Mouse (Mus musculus): ENCODE measurements at regions not wholly inside any gene's neighbourhood (a gene's known extent, or its start where the extent isn't known, plus 50 kb on each side); places are given as distances from the start of the nearest gene placed in this dataset.

DNA sequence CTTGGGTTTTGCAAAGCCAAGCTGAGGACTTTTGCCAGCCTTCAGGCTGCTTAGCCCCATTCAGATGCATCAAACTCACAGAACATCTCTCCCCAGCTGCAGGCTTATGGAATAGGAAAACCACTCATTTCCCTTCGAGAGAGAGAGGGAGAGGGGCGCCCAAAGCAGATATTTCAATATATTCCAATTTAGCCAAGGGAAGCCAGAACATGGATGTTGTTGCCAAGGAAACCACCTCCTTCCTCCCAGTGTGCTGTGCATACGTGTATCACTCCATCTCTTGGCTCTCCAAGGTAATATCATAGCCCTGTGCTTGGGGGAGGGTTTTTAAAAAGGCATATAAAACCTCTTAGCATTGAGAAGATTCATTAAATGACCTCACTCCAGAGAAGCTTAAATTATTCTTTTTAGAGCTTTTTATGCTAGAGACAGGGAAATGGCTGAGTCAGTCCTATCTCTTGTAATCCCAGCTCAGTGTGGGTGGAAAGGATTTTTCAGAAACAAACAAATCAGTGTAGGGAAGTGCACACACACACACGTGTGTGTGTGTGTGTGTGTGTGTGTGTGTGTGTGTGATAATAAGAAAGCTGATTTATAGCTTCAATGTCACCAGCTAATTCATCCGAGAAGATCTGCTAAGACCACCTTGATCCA, 245.1 kb downstream of the Rps24 start:
- no peak for DNase-seq

DNA sequence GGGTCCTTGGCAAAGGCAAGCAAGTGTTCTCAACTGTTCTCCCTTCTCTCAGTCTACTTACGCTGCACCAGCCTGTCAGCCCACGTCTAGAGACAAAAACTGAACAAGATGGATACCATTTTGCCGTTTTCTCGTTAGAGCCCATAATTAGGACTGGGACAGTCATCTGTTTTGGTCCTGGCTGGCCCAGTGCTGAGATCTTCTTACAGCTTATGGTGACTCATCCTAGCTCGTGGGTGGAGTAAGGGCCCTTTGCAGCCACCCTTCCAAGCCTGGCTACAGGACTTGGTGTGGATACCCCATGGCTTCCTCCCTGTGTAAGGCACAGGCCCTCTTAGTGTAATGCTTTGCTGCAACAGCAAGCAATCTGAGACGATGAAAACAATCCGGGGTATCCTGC, 246.4 kb downstream of the Rps24 start:
- no peak for DNase-seq

DNA sequence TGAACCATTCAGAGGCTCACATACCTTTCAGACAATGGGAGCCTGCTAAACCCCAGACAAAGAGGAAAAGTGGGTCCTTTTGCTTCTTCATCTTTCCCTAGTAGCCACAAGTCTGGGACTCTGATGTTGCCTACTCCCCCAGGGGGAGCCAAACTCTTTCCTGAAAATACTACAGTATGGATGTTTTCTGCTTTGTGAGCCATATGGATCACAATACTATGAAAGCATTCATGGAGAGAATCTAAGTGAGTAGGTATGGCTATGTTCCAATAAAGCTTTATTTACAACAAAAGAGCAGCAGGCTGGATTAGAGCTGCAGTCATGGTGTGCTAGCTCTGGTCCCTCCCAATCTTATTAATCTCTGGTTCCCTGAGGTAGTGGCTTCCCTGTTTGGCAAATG, 251.9 kb downstream of the Rps24 start:
- DNase-seq: no peak

DNA sequence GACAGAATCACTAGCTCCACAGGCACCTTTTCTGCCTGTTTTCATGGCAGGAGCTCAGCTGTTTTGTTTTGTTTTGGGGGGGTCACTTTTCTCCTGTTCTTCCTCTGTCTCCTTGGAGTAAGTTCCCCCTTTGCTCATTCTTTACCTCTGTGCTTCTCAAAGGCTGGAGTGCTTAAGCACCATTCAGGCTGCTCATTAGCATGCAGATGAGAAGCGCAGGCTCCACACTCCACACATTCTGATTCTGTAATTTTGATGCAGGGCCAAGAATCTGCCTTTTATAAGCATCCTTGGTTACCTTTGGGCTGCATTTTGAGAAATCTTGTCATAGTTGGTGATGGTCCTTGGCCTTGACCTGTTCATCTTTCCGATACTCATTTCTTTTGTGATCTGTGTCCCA, 257.5 kb downstream of the Rps24 start:
- no peak for DNase-seq

DNA sequence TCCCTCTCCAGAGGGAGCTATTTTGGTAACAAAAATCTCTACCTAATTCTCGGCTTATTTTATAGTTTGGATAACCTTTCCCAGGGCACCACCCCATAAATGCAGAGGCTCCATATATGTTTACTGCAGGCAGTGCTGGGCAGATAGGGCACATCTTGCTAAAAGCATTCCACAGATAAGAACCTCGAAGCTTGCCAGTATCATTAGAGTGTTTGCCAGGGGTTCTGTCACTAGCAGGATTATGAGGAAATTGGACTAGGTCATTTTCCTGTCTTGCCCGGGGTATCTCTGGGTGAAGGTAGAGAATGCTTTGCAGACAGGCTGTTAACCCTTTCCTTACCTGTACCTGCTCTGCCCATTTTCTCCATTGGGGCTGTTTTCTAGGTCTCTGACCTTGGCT, 258.8 kb downstream of the Rps24 start:
- no peak for DNase-seq

DNA sequence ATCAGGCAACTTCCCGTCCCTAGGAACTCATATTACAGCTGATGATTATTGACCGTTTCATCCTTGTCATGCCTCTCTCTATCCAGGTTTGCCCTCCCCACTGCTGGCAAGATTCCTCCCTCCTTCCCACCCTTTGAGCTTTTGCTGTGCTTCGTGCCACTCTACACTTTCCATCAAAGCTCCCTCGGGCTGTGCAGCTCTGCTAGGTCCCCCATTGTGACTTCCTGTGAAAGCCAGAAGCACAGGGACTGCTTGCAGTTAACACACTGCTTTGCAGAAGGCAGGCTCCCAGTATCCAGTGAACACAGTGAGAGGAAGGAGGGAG, 260.5 kb downstream of the Rps24 start:
- DNase-seq: no peak

DNA sequence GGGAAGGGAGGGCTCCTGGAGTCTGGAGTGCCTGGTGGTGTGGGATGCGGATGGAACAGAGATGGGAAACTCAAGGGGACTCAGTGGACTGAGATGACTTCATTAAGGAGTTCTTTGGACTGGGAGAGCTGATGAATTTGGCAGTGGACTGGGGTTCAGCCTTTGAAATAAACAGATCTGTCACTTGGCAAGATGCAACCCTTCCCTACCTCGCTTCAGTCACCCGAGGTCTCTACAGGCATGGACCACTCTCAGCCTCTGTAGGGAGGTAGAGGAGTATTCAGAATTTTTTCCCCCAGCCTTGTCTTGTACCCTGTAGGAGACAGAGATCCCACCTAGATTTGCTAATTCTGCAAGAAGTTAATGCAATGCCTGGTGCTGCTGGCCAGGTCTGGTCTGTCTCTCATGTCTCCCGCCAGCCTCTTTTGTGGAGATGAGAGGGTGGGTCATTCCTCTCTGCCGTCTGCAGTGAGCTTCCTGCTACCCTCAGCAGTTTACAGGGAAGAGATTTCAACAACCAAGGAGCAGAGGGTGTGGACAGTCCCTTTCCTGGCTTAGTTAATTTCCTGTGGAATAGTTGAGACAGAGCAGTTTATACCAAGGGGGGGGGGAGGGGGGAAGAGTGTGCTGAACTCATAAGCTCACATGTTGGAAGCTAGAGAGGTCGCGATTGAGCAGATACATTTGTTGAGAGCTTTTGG, 261.0 kb downstream of the Rps24 start:
- DNase-seq: no peak

DNA sequence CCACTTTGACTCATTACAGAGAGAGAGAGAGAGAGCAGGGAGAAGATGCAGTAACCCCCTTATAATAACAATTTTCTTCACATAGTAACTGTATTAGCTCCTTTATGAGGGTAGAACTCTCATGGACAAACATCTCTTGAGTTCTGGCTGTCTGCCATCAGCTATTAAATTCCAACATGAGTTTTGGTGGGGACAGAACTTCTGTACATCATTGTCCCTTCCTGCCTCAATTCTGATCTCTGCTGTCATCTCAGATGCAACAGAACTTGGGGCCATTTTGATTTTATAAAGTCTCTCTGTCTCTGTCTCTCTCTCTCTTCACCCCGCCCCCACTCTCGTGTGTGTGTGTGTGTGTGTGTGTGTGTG, 261.6 kb downstream of the Rps24 start:
- no peak for DNase-seq

DNA sequence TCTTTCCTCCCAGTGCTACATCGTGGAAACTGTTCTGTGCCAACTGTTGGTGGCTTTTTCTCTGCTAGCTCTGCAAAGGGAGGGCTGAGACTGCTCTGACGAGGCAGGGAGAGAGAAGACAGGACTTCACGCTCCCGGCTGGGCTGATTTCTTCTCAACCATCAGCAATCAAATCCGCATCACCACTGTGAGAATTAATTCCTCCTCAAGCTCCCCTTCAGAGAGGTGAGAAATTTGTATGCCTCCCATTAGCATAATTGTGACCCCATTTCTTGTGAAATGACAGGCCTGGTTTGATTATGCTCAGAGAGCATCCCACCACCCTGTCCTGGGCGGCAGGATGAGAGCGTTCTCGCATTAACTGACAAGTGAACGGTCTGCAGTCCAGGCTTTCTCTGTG, 262.4 kb downstream of the Rps24 start:
- no peak for DNase-seq

DNA sequence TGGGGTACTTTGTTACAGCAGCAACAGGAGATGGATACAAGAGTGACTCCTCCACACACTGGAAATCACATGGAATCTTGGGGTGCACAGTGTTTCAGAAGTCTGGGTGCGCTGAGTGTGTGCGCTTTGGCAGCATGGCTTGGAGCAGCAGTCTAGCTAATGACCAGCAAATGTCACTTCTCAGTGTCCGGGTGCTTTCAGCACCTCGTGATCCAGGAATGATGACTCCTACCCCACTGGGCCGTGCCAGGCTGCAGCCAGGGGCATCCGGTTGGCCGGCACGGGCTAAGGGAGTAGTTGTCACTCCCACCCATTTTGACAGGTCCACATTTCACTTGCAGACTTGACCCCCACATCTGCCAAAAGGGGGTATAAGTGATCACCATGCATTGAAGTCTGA, 264.3 kb downstream of the Rps24 start:
- no peak for DNase-seq

DNA sequence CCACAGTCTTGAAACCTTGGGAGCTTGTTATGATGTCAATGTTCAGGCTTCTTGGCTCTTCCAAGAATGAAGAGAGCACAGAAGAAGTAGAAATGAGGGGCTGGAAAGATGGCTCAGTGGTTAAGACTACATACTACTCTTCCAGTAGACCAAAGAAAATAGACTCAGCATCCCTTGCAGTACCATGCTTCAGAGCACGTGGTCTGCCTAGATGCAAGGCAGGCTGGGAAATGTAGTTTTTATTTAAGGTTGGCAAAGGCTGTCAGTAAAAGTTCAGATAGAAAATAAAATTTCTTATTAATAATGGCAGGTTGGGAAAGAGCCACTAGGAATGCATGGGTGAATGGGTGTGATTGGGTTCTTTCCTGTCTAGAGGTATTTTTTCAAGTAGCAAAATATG, 267.8 kb downstream of the Rps24 start:
- no peak for DNase-seq

DNA sequence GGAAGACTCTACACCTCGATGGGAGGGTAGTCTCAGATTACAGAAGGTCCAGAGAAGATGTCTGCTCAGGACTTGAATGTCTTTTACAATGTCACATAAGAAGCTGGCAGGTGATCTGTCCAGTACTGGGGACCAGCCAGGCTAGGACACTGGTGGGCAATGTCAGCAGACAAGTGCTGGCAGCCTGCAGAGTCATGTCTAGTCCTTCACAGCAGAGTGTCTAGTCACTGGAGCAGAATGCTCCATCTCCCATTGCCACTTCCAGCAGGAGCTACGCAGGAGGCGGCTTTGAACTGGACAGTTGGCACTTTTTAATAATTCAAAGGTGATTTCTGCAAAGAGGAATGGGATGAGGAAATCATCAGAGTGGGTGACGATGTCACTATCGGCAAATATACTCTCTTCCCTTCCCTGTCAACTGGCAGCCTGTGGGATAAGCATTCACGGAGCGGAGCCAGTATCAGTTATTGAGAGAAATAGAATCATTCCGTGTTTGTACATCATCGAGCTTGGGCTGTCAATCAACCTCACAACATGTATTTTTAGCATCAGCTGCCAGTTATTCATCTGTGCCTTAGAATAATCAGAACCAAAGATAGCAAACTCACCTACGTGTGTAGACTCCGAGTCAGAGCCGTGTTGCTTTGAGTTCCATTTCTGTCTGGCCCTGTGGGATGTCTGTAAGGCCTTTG, 268.6 kb downstream of the Rps24 start:
- DNase-seq: no peak

DNA sequence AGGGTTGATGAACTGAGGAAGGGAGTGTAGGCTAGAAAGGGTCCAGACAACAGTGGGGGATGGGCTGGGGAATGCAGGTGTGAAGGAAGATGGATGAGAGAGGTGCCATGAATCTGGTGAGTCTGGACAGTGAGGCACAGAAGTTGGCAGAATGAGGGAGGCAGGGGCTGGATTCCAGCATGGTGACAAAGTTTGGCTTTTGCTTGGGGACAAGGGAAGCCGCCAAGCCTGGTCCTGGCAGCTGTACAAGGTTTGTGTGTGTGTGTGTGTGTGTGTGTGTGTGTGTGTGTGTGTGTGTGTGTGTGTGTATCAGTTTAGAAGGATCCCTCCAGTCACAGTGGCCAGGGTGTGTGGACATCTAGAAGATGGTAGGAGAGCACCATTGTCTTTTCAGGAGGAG, 270.4 kb downstream of the Rps24 start:
- DNase-seq: no peak

DNA sequence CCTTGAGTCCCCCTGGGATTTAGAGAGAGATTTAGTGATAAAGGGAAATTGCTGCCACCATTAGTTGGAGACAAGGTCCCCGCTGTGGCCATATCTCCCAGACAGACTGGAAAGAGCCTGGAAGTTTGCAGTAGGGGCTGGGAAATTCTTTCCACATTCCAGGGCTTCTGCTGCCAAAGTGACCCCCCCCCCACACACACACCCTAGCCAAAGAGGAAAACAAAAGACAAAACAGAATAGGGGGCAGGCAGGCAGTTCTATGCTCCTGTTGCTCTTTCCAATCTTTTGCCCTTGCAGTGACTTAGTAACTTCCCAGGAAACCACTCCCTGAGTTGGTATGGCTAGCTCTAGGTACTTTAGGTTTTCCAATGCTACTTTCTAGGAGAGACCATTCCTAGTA, 270.9 kb downstream of the Rps24 start:
- DNase-seq: no peak

DNA sequence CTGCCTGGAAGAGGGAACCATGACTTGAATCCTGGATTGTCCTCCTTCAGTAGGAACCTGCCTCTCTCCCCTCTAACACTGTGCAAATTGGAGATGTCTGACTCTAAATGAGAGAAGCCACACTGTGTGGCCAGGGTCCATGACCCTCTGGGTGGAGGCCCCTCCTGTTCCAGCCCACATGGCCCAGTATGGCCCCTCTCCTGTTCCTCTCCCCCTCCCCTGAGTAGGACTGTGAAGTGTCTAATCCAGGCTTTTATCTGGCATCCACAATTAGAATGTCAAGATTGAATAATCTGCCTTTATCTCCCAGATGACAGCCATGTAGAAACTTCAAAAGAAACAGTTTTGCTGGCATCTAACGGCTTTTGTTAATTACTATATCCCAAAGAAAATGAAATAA, 274.0 kb downstream of the Rps24 start:
- no peak for DNase-seq

DNA sequence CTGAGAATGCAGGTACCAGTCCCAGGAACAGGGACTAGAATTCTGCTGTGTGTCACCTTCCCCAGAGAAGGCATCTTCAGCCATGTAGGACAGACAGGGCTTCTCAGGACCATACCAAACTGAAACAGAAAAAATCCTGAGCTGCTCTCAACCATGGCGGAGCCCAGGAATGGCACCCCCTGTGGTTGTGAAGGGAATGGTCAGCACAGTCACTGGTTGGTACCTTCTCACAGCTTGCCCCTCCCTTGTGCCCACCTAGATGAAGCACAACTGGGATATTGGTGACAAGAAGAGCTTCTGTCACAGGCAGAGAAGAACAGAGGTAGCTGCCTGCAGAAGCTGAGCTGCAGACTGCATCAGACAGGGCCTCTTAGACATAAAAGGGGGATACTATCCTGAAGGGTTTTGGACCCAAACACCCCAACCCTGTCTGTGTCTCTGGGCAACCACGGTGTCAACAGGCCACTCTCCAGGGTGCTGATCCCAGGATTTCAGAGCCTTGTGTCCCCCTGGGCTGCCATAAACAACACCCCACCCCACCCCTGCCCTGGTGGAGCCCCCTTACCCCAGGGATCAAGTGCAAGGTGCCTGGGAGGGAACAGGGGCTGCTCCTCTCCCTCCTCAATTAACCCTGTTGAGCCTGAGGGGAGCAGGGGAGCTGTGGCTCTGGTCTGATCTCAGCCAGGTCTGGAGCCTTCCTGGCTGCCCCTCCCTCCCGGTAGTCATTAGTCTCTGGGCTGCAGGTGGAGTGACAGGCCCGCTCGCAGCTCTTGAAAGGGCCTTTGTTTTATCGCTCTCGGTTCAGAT, 275.7 kb downstream of the Rps24 start:
- DNase-seq: no peak

DNA sequence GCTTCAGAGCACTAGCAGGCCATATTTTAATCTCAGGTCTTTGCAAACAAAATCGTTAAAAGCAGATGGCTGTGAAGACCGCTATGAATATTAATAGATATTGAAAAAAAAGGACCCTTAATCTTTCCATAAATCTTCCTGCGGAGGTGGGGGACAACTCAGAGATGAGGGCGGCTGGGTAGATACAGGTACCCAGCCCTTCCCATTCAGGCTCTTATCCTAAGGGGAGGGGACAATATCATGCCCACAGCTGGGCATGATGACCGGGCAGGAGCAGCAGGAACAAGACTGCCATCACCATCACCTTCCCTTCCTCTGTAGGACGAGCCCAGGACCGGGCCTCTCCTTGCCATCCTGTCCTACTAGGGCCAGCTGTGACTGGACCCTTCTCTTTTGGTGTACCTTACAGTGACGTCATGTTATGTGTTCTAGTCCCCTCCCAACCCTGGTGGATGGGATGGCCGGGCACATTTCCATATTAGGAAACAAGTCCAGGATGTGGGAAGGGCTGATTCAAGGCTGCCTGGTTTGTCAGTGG, 276.4 kb downstream of the Rps24 start:
- DNase-seq: no peak

DNA sequence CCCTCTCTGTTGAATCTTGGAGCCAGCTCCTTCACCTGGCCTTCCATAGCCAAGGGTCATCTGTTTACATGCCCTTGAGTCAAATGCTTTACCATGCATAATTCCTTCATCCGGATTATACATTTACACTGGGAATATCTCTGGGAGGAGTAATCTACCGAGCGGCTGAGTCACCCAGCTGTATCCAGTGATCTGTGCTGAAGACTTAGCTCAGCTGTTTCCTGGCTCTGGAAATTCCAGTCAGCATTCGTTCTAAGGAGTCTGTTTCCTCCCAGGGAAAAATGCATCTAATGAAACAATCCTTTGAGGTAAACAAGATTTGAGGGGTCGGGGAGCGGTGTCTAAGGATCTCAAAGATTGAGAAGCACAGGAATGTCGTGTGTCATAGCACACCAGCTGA, 276.9 kb downstream of the Rps24 start:
- DNase-seq: no peak

DNA sequence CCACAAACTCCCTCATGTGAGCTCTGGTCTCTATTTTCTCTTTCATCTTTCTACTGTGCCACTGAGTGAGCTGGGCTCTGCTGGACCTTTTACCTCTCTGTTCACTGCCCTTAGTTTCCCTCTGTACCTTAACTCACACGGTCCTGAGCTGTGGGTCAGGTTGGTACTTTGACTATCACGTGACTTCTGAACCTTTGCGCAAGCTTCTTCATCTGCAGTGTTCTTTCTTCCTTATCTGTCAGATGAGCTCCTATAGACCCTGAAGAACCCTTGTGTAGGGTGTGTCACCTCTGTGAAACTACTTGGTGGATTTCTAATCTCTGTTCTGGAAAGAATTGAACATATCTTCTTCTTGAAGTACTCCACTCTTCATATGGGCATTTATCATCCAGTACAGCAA, 279.3 kb downstream of the Rps24 start:
- DNase-seq: no peak

DNA sequence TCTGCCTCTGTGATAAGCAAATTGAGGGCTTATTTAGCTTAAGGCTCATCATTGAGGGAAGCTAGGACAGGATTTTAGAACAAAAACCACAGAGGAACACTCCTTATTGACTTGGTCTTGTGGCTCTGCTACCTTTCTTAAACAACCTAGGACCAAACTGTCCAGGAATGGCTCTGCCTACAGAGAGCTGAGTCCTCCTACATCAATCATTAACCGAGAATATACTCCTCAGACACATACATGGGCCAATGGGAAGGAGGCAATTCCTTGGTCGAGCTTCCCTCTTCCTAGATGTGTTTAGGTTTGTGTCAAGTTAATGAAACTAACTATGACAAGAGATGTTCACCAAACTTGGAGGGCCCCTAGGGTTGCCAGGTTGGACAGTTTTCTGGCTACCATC, 279.8 kb downstream of the Rps24 start:
- no peak for DNase-seq

DNA sequence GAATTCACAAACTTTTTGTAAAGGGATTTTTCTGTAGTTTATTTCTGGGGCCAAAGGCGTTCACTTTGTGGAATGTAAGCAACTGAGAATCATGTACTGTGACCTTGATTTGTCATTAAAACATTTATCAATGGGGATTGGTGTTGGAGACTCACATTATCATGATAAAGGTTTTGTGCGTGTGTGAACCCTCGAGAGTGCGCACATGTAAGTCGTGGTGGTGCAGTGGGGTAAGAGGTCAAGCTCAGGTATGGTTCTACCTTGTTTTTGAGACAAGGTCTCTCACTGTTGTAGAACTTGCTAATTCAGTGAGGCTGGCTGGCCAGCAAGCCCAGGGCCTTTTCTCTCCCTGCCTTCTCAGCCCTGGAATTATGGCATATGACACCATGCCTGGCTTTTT, 280.4 kb downstream of the Rps24 start:
- DNase-seq: no peak

DNA sequence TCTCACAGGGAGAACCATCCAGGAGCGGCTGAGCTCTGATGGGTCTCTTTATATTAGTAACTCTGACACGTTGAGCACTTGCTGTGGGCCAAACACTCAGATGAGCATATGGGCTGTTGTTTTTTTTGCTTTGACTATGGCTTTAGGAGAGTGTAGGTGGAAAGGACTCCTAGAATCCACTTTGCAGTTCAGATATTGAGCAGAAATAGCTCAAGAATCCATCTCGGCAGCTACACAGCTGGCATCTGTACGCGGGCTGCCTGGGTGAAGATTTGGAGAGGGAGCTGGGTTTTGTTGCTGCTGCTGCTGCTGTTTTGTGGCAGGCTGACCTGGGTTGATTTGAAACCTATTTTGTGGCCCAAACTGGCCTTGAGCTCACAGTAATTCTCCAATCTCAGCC, 281.0 kb downstream of the Rps24 start:
- no peak for DNase-seq

DNA sequence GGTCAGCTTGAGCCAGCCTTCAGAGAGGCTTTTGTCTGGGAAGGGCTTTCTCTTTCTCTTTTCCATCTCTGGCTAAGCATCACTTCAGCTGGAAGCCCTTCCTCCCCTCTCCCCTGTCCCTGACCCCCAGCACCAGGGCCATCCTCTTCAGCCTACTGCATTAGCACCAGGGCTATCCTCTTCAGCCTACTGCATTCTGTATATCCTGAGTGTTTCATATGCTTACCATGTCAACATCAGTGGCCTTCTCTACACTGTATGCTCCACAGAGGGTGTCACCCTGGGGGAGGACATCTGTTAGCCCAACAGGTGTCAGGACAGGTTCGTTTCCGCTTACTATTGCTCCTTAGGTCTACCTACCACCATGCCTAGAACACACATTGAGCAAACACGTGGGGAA, 282.5 kb downstream of the Rps24 start:
- DNase-seq: no peak

Measured in thymus, postnatal 36 days (tissue).